ENCODE assay signal across 31 mouse cellular contexts in genomic region chr12:107131351-107131750, GRCm38 (mm10).
DNase-seq lines count a peak whose midpoint lies in the region; ATAC-seq and TF ChIP-seq lines count a peak whose summit lies in the region.
"Had no signal": no experiment of that assay in that cellular context is flagged by ENCODE, and none has a peak within 500 bp of the region (broad histone marks: within the 10 kb centered on the region; RNA-seq: fewer than 3 reads in every experiment).

No protein-coding gene starts in this region.

- no peaks in the 10 kb centered on the region for H3K27me3 ChIP-seq in heart, postnatal 0 days (ENCODE audit: control insufficient read depth, insufficient read depth, low read length)
- H3K27me3 ChIP-seq: embryonic facial prominence, embryonic 13.5 days; hindbrain, embryonic 15.5 days; liver, embryonic 12.5 days; megakaryocyte, embryonic 14.5 days; midbrain, embryonic 13.5 days; neural tube, embryonic 15.5 days had no signal

- intact Hi-C loops in heart, postnatal 10 days (cut with DNase I), result no loop called here

- H3K27ac ChIP-seq in heart, postnatal 0 days (ENCODE audit: low read depth), result peak overlapping the region; percentile 25; the same call in 1 of the 2 replicates
- H3K27ac ChIP-seq: embryonic facial prominence, embryonic 13.5 days; forebrain, embryonic 10.5 days; gastrocnemius, adult 2 months; heart, adult 2 months; hindbrain, embryonic 10.5 days; hindbrain, embryonic 15.5 days; liver, embryonic 12.5 days; midbrain, embryonic 13.5 days; neural tube, embryonic 15.5 days had no signal

- no peak for DNase-seq in heart, postnatal 0 days (ENCODE audit: low spot score)
- DNase-seq in heart, postnatal 10 days, result no peak
- peak; percentile 56 for DNase-seq in naive thymus-derived CD4-positive, alpha-beta T cell, adult 2 months (ENCODE audit: low read depth)
- DNase-seq in thymus, postnatal 4 days, result peak; percentile 51
- no peak for DNase-seq in kidney, postnatal 36 days
- DNase-seq in adrenal gland, postnatal 10 days, result no peak
- DNase-seq: adrenal gland, postnatal 25 days; cerebellum, adult 18-20 months; cerebellum, postnatal 10 days; gastrocnemius, adult 2 months; gastrocnemius, postnatal 36 days; heart, adult 2 months; heart, postnatal 14 days; kidney, adult 2 months; kidney, postnatal 4 days; left cerebral cortex, postnatal 4 days; liver, postnatal 0 days; lung, postnatal 36 days; retina, postnatal 1 day; right cerebral cortex, postnatal 14 days had no signal

- peaks cover 13% of the 10 kb centered on the region; the same call in 1 of the 2 replicates for H3K4me1 ChIP-seq in heart, postnatal 0 days (ENCODE audit: control insufficient read depth, insufficient read depth)
- H3K4me1 ChIP-seq: embryonic facial prominence, embryonic 13.5 days; forebrain, embryonic 10.5 days; hindbrain, embryonic 10.5 days; liver, embryonic 12.5 days; megakaryocyte, embryonic 14.5 days had no signal

- H3K36me3 ChIP-seq in heart, postnatal 0 days (replicated peaks; ENCODE audit: control insufficient read depth, insufficient read depth, low read length), result no peaks in the 10 kb centered on the region
- H3K36me3 ChIP-seq: embryonic facial prominence, embryonic 13.5 days; forebrain, embryonic 10.5 days; G1E; hindbrain, embryonic 10.5 days; hindbrain, embryonic 15.5 days; liver, embryonic 12.5 days; midbrain, embryonic 13.5 days; neural tube, embryonic 15.5 days had no signal

- no peak overlapping the region for H3K4me3 ChIP-seq in heart, postnatal 0 days (ENCODE audit: low read depth, low read length)
- H3K4me3 ChIP-seq: embryonic facial prominence, embryonic 13.5 days; forebrain, embryonic 10.5 days; gastrocnemius, adult 2 months; heart, adult 2 months; hindbrain, embryonic 10.5 days; hindbrain, embryonic 15.5 days; liver, embryonic 12.5 days; megakaryocyte, embryonic 14.5 days; midbrain, embryonic 13.5 days; neural tube, embryonic 15.5 days had no signal

- H3K9ac ChIP-seq in heart, postnatal 0 days (replicated peaks; ENCODE audit: low read depth, low read length), result no peak overlapping the region
- H3K9ac ChIP-seq: embryonic facial prominence, embryonic 13.5 days; hindbrain, embryonic 15.5 days; liver, embryonic 12.5 days; liver, postnatal 0 days; midbrain, embryonic 13.5 days; neural tube, embryonic 15.5 days had no signal

- TF ChIP-seq EP300 in heart, postnatal 0 days (IDR thresholded peaks at IDR 0.05; ENCODE audit: low read depth), result no peak

- TF ChIP-seq CTCF in heart, postnatal 0 days (IDR thresholded peaks at IDR 0.05; ENCODE audit: low read depth), result no peak

- 67% methylated on average over 7 of the region's 7 CpGs for WGBS in heart, postnatal 0 days

- no peak for ATAC-seq in heart, postnatal 0 days (ENCODE audit: insufficient read depth, low read depth)
- ATAC-seq in CD4-positive, CD25-positive, alpha-beta regulatory T cell, adult 4 months, result peak; percentile 29
- ATAC-seq: forebrain, embryonic 16.5 days; liver, embryonic 12.5 days; liver, postnatal 0 days; midbrain, embryonic 13.5 days had no signal

- no peaks in the 10 kb centered on the region for H3K9me3 ChIP-seq in heart, postnatal 0 days (replicated peaks; ENCODE audit: control insufficient read depth, low read length)
- H3K9me3 ChIP-seq: embryonic facial prominence, embryonic 13.5 days; forebrain, embryonic 10.5 days; hindbrain, embryonic 10.5 days; hindbrain, embryonic 15.5 days; liver, embryonic 12.5 days; midbrain, embryonic 13.5 days; neural tube, embryonic 15.5 days had no signal

- H3K4me2 ChIP-seq in heart, postnatal 0 days (ENCODE audit: low read depth, low read length), result no peak overlapping the region; the same call in 1 of the 2 replicates
- H3K4me2 ChIP-seq: embryonic facial prominence, embryonic 13.5 days; hindbrain, embryonic 15.5 days; liver, embryonic 12.5 days; midbrain, embryonic 13.5 days; neural tube, embryonic 15.5 days had no signal

Comparison
In these comparisons a context has a peak if more than half of its experiments do, and no peak if none do; other contexts are left out.
1. DNase-seq: peak in naive thymus-derived CD4-positive, alpha-beta T cell, adult 2 months (single experiment) and thymus, postnatal 4 days (single experiment); none in heart, postnatal 0 days (single experiment), heart, postnatal 10 days (0 of 2), kidney, postnatal 36 days (0 of 2) and adrenal gland, postnatal 10 days (single experiment).